ENCODE assay signal across 24 mouse cellular contexts in genomic region chr8:94962201-94962600, GRCm38 (mm10). TPM values are rescaled to one million over a fixed set of nuclear protein-coding genes. Genes with fewer than 3 reads are reported as not detected.
DNase-seq lines count a peak whose midpoint lies in the region; ATAC-seq and TF ChIP-seq lines count a peak whose summit lies in the region.
"Had no signal": no experiment of that assay in that cellular context is flagged by ENCODE, and none has a peak within 500 bp of the region (broad histone marks: within the 10 kb centered on the region; RNA-seq: fewer than 3 reads in every experiment).

No protein-coding gene starts in this region.

- no peak overlapping the region for H3K4me3 ChIP-seq in liver, embryonic 14.5 days (ENCODE audit: insufficient read depth in 1 of 2, low read depth in 2 of 2, low read length in 2 of 2)
- H3K4me3 ChIP-seq: forebrain, embryonic 15.5 days; limb, embryonic 15.5 days; midbrain, embryonic 15.5 days; myocyte had no signal

- 78% methylated on average over 1 of the region's 1 CpGs for WGBS in liver, embryonic 14.5 days (ENCODE audit: insufficient replicate concordance)

- peaks cover 46 to 59% of the 10 kb centered on the region in 2 experiments for H3K4me1 ChIP-seq in liver, embryonic 14.5 days (replicated peaks; ENCODE audit: control insufficient read depth in 2 of 2, insufficient read depth in 2 of 2, low read length in 1 of 2)
- H3K4me1 ChIP-seq: midbrain, embryonic 15.5 days had no signal

- no peak overlapping the region for H3K4me2 ChIP-seq in liver, embryonic 14.5 days (ENCODE audit: low read depth)
- H3K4me2 ChIP-seq: forebrain, embryonic 15.5 days; limb, embryonic 15.5 days; midbrain, embryonic 15.5 days had no signal

- H3K27ac ChIP-seq in liver, embryonic 14.5 days, result peak overlapping the region; percentile 25; the same call in 1 of the 2 replicates
- H3K27ac ChIP-seq: forebrain, embryonic 15.5 days; limb, embryonic 15.5 days; midbrain, embryonic 15.5 days had no signal

- TF ChIP-seq EP300 in liver, embryonic 14.5 days (IDR thresholded peaks at IDR 0.05; ENCODE audit: low read depth), result no peak

- H3K27me3 ChIP-seq in liver, embryonic 14.5 days (ENCODE audit: control insufficient read depth, insufficient read depth, low read length), result no peaks in the 10 kb centered on the region
- H3K27me3 ChIP-seq: forebrain, embryonic 15.5 days; limb, embryonic 15.5 days; megakaryocyte, embryonic 14.5 days; midbrain, embryonic 15.5 days had no signal

- H3K9me3 ChIP-seq in liver, embryonic 14.5 days (ENCODE audit: control insufficient read depth, low read length), result no peaks in the 10 kb centered on the region
- H3K9me3 ChIP-seq: forebrain, embryonic 15.5 days; G1E; limb, embryonic 15.5 days; megakaryocyte, embryonic 14.5 days; midbrain, embryonic 15.5 days had no signal

- TF ChIP-seq CTCF in liver, embryonic 14.5 days (IDR thresholded peaks at IDR 0.05; ENCODE audit: low read depth), result no peak

- no peaks in the 10 kb centered on the region for H3K36me3 ChIP-seq in liver, embryonic 14.5 days (replicated peaks; ENCODE audit: control insufficient read depth, insufficient read depth, low read depth)
- H3K36me3 ChIP-seq: forebrain, embryonic 15.5 days; G1E; limb, embryonic 15.5 days; midbrain, embryonic 15.5 days had no signal

- no peak for ATAC-seq in liver, embryonic 14.5 days (ENCODE audit: insufficient read depth)
- ATAC-seq: activated CD4-positive, CD25-positive, alpha-beta regulatory T cell, adult 4 months; forebrain, embryonic 15.5 days; hindbrain, embryonic 16.5 days; midbrain, embryonic 15.5 days had no signal

- H3K9ac ChIP-seq in liver, embryonic 14.5 days (replicated peaks), result no peak overlapping the region
- H3K9ac ChIP-seq: forebrain, embryonic 15.5 days; limb, embryonic 15.5 days; midbrain, embryonic 15.5 days had no signal

- peak; percentile 35 for DNase-seq in kidney, adult 18-20 months
- no peak for DNase-seq in kidney, postnatal 4 days
- DNase-seq in kidney, postnatal 25 days, result peak; percentile 44 to 79
- no peak for DNase-seq in liver, embryonic 14.5 days (ENCODE audit: low read depth in 3 of 3, low spot score in 3 of 3)
- DNase-seq in yolk sac, embryonic 10.5 days (ENCODE audit: low spot score), result peak; percentile 80
- no peak for DNase-seq in lung, postnatal 36 days
- no peak for DNase-seq in layer of hippocampus, adult 11-12 months (ENCODE audit: low spot score)
- DNase-seq: adrenal gland, postnatal 14 days; cerebellum, adult 9-11 months; gastrocnemius, postnatal 14 days; heart, adult 18-20 months; heart, postnatal 4 days; lung, postnatal 10 days; right cerebral cortex, postnatal 14 days; spleen, adult 18-20 months; thymus, postnatal 14 days had no signal

RNA-seq across cellular contexts. Expression of gene Adgrg1, which starts 12.3 kb away (rescaled TPM):
- 46.8 and 55.8 TPM in 2 replicates for polyA plus RNA-seq in liver, embryonic 14.5 days (2012; rRNA removed)
- 41.1 and 59.5 TPM in 2 replicates for polyA plus RNA-seq in liver, embryonic 14.5 days (2014; fragmentation: Nextera tagmentation; extraction: Ambion mirVana)

RNA-seq across cellular contexts. Expression of gene Adgrg5, which starts 38.7 kb away (rescaled TPM):
- polyA plus RNA-seq in liver, embryonic 14.5 days (2012; rRNA removed), result 0.45 and 0.54 TPM in 2 replicates
- polyA plus RNA-seq in liver, embryonic 14.5 days (2014; fragmentation: Nextera tagmentation; extraction: Ambion mirVana), result 0.14 and 0.67 TPM in 2 replicates
- polyA plus RNA-seq: forebrain, embryonic 15.5 days; myocyte had no signal

RNA-seq across cellular contexts. Expression of gene Ccdc102a, which starts 44.3 kb away (rescaled TPM):
- 2.2 and 2.6 TPM in 2 replicates for polyA plus RNA-seq in liver, embryonic 14.5 days (2012; rRNA removed)
- polyA plus RNA-seq in liver, embryonic 14.5 days (2014; fragmentation: Nextera tagmentation; extraction: Ambion mirVana), result 2.7 and 2.8 TPM in 2 replicates

RNA-seq across cellular contexts. Expression of gene Adgrg3, which starts 55.3 kb away (rescaled TPM):
- 8.3 and 9.6 TPM in 2 replicates for polyA plus RNA-seq in liver, embryonic 14.5 days (2012; rRNA removed)
- polyA plus RNA-seq in liver, embryonic 14.5 days (2014; fragmentation: Nextera tagmentation; extraction: Ambion mirVana), result 4.9 and 5.8 TPM in 2 replicates

Comparison
In these comparisons a context has a peak if more than half of its experiments do, and no peak if none do; other contexts are left out.
1. DNase-seq: peak in kidney, adult 18-20 months (single experiment), kidney, postnatal 25 days (2 of 2) and yolk sac, embryonic 10.5 days (single experiment); none in kidney, postnatal 4 days (0 of 2), liver, embryonic 14.5 days (0 of 3), lung, postnatal 36 days (single experiment) and layer of hippocampus, adult 11-12 months (single experiment).